Mouse (Mus musculus): ENCODE measurements around the gene Wdr82.

DNA sequence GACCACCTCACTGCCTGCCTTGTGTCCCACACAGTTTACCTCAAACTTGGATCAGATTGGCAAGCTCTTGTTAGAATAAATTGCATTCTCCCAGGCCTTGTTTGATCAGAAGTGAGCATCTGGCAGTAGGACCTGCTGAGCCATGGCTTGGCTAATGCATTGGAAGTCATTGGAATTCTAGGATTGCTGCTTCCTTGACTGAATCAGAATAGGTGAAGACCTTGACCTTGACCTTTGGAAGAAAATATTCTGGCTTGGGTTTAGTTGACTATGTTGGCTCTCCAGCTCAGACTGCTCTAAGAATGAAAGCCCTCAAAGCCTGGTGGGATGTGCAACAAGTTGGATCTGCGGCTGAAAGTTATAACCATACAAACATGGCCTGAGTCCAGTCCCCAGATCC lies 20.6 kb downstream of the Wdr82 start:
- TF ChIP-seq POLR2A (IDR thresholded peaks at IDR 0.05; ENCODE audit: control insufficient read depth, extremely low read depth, insufficient read depth, low read length, poor library complexity) (no peak), CTCF (IDR thresholded peaks at IDR 0.05; ENCODE audit: borderline replicate concordance, control insufficient read depth, extremely low read depth, insufficient read depth, low read length, poor library complexity) (no peak)

Measured in thymus, adult 2 months (tissue).